Mouse (Mus musculus) heart, adult 2 months (tissue): ENCODE results near the gene Stat4.

Experiments
- CTCF ChIP-seq: fragments of 200-600 bp; IDR thresholded peaks from 2 replicates; pipeline ENCODE4 v1.8.1; 2022; ENCODE audit warnings: antibody characterized with exemption, mild to moderate bottlenecking, moderate library complexity
- POLR2A ChIP-seq: fragments of 200-500 bp; IDR thresholded peaks from 2 replicates; pipeline ENCODE4 v1.6.1; 2011; ENCODE audit warnings: mild to moderate bottlenecking, low read depth, low read length, control low read depth; ENCODE audit not compliant: insufficient read depth

- peak; percentile 86 for TF ChIP-seq CTCF
- TF ChIP-seq POLR2A = no peak
Observed at GRCm38 (mm10) chr1:52098618-52099232, 111.8 kb downstream of the Stat4 start.
